Mouse (Mus musculus) erythroblast, embryonic 14.5 days (primary cell): ENCODE results near the gene Slc24a3.

Experiments used
- GATA1 ChIP-seq: IDR thresholded peaks from 2 replicates; pipeline ENCODE4 v1.6.1; 2012; ENCODE audit warnings: low read length, inconsistent platforms, mixed read lengths
- TAL1 ChIP-seq: IDR thresholded peaks from 3 replicates; pipeline ENCODE4 v1.6.1; 2012; ENCODE audit warnings: low read length, inconsistent platforms, mixed read lengths

DNA sequence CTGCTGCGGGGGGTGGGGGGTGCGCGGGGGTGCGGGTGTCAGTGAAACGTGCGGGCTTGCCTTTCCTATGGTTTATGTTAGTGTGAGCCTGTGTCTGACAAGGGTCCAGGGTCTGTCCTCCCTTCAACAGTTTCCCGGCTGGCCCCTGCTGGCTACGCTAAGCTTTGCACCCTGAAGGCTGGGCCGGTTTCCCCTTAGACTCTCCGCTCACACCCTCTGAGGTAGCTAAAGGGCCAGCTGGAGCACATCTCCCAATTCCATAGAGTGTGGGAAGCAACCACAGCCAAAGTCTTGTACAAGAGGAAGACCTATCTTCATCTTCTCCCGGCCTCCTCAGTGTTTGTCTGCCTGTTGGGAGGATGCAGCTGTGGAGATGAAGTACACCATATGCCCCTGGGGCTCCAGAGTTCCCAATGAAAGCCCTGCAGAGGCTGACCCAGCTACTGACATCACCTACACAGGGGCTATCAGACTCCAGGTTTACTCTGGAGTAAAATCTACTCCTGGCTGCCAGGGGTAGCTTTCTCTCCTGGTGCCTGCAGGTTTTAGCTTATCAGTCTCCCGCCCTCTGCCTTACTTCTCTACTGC, 487.9 kb downstream of the Slc24a3 start:
- TF ChIP-seq GATA1, result no peak
- TF ChIP-seq TAL1, result no peak
